Mouse (Mus musculus): ENCODE measurements around the gene Sntn. TPM values are rescaled to one million over a fixed set of nuclear protein-coding genes. Genes with fewer than 3 reads are reported as not detected.

Sntn gene
- not detected for total RNA-seq (2021)
- long read RNA-seq, experiment 1, result 0 reads
- long read RNA-seq, experiment 2, result 0 reads

GRCm38 (mm10) chr14:13670576-13670975, at the start of gene Sntn:
Sntn (plus strand) TSS chr14:13670876.
- no peak for DNase-seq (ENCODE audit: low spot score in 2 of 2)

GRCm38 (mm10) chr14:13649865-13650264, 20.8 kb upstream of the Sntn start:
- no peak for DNase-seq (ENCODE audit: low spot score in 2 of 2)

GRCm38 (mm10) chr14:13651039-13651438, 19.6 kb upstream of the Sntn start:
- no peak for DNase-seq (ENCODE audit: low spot score in 2 of 2)

- no peak for DNase-seq (ENCODE audit: low spot score in 2 of 2)
Observed at GRCm38 (mm10) chr14:13651541-13652298, 19.0 kb upstream of the Sntn start.

- no peak for DNase-seq (ENCODE audit: low spot score in 2 of 2)
Observed at GRCm38 (mm10) chr14:13686716-13687115, 16.0 kb downstream of the Sntn start.

GRCm38 (mm10) chr14:13690426-13690825, 19.8 kb downstream of the Sntn start:
- DNase-seq (ENCODE audit: low spot score in 2 of 2), result no peak

GRCm38 (mm10) chr14:13732263-13732662, 61.6 kb downstream of the Sntn start:
- DNase-seq (ENCODE audit: low spot score in 2 of 2), result no peak

Other genes with a start within 250 kb of the Sntn start
- gene Gm281, start 243.6 kb downstream of the Sntn start, total RNA-seq (2021), result not detected

Measured in adrenal gland, postnatal 4 days (tissue).